Mouse (Mus musculus) hindlimb bud, embryonic 11.5 days (tissue): Measurements from ENCODE around the gene Slc7a12.

Experiments
- DNase-seq: peaks from one replicate; pipeline ENCODE4 v3.0.0-alpha.2; 2012; ENCODE audit warnings: low read depth, low spot score; ENCODE audit errors: extremely low spot score

Slc7a12 gene

GRCm38 (mm10) chr3:14480397-14480796 is at the start of gene Slc7a12:
Slc7a12 (plus strand) TSS chr3:14480697.
- no peak for DNase-seq

- no peak for DNase-seq
These were observed 48.1 kb upstream of the Slc7a12 start for GRCm38 (mm10) chr3:14432381-14432780.

- DNase-seq, result no peak
These were observed 34.5 kb upstream of the Slc7a12 start for GRCm38 (mm10) chr3:14446015-14446414.

GRCm38 (mm10) chr3:14446691-14447090 is 33.8 kb upstream of the Slc7a12 start:
- no peak for DNase-seq
